Mouse (Mus musculus) erythroblast, embryonic 14.5 days (primary cell): ENCODE results near the gene Plekhs1.

Source experiments
- GATA1 ChIP-seq: IDR thresholded peaks from 2 replicates; pipeline ENCODE4 v1.6.1; 2012; ENCODE audit warnings: low read length, inconsistent platforms, mixed read lengths
- TAL1 ChIP-seq: IDR thresholded peaks from 3 replicates; pipeline ENCODE4 v1.6.1; 2012; ENCODE audit warnings: low read length, inconsistent platforms, mixed read lengths

DNA sequence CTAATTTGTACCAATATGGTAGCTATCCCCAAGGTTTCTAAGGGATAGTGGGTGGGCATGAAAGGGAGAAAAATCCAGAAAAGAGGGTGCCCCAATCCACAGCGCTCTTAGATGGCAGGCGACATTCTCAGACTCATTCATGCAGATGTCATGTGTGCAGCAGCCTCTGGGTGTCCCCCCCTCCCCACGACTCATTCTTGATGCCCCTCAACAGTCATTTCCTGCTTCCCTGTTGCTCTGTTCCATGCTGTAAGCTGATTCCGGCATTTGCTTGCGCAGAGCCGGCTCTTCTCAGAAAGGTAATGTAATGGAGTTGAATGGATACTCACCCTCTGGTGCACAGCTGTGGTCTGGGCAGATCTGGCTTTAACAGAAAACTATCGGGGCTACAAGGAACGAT, 31.1 kb upstream of the Plekhs1 start:
- TF ChIP-seq TAL1 (no peak), GATA1 (no peak)
